Mouse (Mus musculus): ENCODE results near the gene Olfr126.

The Olfr126 gene

DNA sequence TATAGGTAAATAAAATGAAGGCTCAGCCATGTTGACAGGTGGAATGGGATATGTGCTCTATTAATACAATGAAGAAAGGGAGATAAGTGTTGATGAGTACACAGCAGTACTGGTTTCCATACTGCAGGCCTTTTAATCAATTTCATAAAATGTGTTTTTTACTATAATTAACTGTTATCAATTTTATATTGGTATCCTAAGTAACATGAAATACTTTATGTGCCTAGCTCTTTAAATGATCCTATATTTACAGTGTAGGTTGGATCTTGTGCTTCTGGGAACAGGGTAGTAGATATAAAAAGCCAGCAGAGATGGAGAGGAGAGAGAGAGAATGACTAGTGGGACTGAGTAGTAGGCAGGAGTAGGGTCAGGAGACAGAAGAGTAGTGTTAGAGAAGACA, at the start of gene Olfr126:
TSS of gene Olfr126 (plus strand) at position 301 of the 400 bp plus-strand sequence.
- no peak for DNase-seq

DNA sequence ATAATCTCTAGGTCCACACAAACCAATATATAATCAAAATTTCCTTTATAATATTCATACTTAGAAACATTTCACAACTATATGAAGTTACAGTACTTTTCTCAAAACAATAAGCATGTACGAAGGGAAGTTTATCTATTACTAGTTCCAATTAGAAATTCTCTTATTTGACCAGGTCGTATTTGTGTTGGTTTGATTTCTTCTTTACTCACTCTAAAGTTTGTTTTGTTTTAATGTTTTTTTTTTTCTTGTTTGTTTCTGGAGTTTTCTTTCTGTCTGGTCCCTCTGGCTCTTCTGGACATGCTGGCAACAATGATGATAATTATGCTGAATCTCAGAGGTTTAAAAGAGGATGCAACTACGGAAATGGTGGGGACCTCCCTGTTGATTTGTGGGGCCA, 47.7 kb upstream of the Olfr126 start, which contains the start of gene Olfr124:
TSS of gene Olfr124 (plus strand) at position 301 of the 400 bp plus-strand sequence.
- DNase-seq = no peak

DNA sequence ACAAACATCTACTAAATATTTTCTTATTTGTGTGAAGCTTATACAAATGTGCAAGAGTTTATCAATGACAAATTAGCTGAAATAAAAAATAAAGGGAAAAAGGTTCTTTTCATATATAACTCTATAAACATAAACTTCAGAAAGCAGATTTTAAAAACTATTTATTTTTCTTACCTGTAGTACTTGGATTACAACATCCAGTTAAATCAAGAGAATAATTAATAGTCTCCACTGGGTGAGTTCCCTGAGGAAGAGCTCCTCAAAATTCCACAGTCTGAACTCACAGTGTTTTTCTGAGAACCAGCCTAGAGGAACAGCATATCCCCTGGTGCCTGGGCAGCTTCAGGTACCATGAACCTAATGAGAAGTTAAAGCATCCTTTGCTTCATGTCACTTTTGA, 14.6 kb upstream of the Olfr126 start, which contains the start of gene Olfr125:
TSS of gene Olfr125 (plus strand) at position 301 of the 400 bp plus-strand sequence.
- DNase-seq = no peak

DNA sequence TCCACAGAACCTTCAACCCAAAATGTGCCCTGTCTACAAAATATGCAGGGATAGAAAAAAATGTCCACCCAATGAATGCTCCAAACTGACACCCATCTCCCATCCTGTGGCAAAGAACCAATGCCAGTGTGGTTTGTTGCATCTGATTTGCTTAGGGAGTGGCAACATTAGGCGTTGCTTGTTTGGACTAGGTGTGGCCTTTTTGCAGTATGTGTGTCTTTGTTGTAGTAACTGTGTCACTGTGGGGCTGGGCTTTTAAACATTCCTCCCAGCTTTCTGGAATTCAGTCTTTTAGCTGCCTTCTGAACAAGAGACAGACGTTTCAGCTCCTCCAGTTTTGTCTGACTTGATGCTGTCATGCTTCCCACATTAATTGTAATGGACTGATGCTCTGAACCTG, 16.6 kb downstream of the Olfr126 start:
- DNase-seq = no peak

DNA sequence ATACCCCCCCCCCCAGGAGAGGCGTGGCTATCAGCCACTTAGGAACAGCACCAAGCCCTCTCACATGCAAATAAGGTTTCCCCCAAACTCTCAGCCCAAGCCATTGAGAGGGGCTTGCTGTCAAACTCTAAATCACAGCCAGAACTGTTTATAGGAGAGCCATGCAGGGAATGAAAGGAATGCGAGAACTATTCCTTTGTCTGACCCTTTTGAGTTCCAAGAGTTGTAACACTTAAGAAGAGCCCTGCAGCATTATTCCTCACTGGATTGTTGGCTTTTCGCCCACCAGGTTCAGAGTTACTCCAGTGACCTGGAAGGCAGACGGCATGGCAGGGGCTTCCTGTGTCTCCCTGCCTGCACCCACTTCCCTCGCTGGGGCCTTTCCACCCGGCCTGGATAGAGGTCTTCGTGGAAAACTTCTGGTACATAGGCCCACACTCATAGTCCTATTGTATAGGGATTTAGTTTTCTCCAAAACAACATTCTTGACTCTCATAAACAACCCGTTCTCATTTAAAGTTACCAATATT, 22.5 kb downstream of the Olfr126 start:
- DNase-seq = no peak

DNA sequence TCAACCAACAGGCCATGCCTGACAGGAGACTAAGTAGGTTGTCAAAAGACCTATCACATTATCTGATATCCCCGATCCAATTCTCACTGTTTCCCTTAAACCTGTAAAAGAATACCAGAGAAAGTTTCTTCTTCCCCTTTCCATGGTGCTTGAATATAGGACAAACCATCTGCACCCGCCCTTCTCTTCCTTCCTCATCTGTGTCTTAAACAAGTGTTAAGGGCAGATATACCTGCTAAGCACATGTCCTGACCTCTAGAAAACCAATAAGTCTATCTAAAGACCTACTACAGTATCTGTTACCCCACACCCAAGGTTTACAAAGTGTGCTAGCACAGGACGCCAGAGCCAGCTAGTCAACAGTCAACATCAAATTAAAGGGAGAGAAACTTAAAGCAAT, 26.5 kb downstream of the Olfr126 start:
- no peak for DNase-seq

DNA sequence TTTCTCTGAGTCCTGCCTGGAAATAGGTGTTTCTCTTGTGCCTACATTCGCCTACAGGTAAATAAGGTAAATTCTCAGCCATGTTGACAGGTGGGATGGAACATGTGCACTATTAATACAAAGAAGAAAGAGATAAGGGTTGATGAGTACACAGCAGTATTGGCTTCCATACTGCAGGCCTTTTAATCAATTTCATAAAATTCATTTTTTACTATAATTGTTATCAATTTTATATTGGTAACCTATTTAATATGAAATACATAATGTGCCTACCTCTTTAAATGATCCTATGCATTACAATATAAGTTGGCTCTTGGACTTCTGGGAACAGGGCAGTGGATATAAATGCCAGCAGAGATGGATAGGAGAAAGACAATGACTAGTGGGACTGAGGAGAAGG, 52.9 kb downstream of the Olfr126 start, which contains the start of gene Olfr127:
TSS of gene Olfr127 (plus strand) at position 301 of the 400 bp plus-strand sequence.
- no peak for DNase-seq
